Mouse (Mus musculus) right cerebral cortex, postnatal 14 days (tissue): ENCODE results near the gene Fam126a.

Source experiments
- DNase-seq: peaks from one replicate; pipeline ENCODE4 v3.0.0; 2022

Fam126a gene

DNA sequence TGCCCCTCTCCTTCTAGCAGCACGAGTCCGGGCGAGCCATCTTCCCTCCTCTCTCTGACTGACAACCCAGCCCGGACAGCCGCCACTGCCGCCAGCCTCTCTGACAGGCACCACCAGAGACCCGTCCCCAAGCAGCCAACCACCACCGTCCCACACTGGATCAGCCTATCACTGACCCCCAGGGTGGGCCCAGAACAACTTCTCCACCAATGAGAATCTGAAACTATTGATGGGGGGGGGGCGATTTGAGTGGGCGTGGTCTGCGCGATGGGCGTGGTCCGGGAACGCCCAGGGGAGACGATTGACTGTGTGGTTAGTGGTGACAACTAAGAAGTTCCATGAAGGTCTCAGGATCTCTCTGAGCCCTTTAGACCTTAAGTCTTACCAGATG lies at the start of gene Fam126a:
Gene Fam126a (minus strand): TSS at position 112 of the 391 bp plus-strand sequence.
- peak; percentile 90 for DNase-seq

DNA sequence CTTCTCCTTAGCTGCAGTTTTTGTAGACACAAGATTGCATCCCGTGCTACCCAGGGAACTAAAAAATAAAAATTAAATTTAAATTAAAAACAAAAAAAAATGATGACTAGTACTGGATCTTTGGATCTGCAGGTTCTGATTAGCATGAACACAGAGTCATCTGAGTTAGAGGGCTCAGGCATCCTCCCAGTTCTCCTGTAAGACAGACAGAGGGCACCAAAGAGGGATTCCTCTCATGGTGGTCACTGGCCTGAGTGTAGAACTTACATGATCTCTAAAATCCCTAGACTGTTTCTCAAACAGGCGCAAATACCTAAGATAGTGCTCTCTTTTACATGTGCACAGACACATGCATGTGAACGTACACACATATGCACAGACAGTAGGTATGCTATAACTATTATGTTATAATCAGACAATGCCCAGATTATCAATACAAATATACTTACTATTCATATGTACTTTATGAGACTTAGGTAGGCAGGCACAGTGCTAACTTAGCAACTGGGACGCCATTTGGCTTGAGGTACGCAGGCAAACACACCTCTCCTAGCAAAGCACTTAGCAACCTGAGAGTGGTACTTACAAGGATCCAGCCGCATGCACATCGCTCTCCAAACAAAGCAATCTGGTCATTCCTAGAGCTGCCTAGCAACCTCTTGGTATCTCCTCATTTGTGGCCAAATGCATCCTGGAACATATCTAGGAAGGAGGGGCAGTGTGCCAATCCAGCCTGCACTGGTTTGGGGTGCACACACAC lies 48.1 kb upstream of the Fam126a start:
- DNase-seq = no peak

DNA sequence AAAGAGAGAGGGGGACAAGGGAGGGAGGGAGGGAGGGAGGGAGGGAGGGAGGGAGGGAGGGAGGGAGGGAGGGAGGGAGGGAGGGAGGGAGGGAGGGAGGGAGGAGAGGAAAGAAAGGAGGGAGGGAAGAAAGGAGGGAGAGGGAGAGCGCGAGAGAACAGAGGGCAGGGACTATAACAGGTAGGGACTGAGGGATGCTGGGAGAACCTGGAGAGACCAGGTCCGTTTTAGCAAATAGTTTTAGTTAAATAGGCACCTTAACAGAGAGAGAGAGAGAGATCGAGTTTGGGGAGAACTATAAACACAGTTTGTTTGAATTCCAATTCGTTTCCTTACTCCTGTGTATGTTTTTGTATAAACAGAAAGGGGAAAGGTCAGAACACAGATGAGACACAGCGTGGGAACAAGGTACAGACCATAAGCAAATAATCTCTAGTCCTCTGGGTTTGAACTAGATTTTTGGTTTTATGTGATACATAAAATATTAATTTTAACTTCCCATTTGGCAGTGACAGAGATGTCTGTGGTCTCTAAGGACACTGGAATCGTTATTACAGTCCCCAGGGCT lies 47.3 kb upstream of the Fam126a start:
- no peak for DNase-seq

DNA sequence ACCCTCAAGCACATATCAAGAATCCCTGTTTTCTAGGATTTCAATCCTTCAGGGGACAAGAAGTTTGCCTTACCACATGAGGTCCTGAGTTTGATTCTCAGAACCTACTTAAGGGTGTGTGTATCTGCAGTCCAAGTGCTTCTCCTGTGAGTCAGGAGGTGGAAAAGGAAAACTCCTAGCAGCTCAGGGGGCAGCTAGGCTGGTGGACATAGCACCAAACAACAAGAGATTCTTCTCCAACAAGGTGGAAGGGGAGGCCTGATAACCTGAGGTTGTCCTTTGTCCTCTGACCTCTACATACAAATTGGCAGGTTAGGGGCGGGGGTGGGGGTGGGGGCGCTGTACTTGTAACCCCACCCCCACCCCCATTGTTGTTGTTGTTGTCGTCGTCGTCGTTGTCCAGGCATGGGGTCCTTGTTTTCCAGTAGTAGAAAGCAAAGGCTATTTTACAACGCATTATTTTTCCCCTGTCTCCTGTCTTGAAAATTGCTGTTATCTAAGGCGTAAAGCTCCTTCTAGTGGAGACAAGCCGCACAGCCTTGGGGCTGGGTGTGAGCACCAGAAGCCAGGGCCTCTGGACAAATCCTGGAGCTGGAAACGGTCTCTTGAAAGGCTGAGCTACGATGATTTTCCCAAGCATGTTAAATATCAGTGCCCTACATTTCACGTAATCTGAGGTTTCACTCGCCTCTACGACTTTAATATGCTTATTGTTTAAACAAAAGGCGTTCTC lies 46.7 kb upstream of the Fam126a start:
- peak; percentile 68 for DNase-seq

DNA sequence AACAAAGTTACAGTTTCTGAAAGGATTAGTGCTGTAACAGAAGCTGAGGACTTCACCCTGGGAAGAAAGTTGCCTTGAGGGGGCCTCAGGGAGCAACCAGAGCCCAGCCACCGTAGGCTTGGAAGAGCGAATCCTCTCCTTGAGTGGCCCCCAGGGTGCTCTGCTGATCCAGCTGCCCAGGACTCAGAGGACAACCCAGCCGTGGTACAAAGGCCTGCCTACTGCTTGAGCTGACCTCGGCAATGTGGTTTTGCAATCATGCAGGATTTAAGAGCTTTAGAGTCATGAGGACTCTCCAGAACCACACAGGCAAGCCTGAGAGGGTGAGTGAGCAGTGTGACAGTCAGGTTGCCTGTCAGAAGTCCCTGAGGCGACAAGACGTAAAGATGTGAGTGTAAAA lies 41.5 kb upstream of the Fam126a start:
- DNase-seq = no peak

DNA sequence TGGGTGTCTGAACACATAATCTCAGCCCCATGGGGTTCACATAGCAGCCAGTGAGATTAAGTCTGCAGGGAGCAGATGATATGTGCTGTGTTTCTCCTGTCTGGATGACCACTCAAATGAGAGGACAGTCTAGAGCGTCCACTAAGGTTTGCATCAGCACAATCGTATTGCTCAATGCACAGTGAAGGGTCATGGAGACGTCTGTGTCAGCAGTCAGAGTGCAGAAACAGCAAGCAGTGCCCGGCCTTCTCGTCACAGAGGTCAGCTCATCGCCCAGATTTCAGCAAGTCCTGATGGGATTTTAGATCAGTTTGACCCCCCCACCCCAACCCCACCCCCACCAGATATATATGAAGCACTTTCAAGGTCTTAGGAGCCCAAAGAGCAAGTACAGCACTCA lies 38.5 kb upstream of the Fam126a start:
- no peak for DNase-seq

DNA sequence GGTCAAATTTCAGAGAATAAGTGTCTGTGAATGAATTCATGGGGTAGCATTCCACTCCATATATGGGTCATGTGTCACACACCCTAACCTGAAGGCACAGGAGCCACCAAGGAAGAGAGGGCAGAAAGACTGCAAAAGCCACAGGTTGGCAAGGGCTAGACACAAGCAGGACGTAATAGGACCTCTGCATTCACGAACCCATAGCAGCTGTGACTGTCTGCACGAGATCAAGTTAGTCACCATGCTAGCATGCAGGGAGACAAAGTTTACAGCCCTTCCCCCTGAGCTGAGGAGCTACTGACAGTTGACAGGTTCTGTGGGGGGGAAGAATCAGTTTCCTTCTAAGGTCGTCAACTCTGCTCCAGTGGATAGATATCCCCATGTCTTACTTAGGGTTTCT lies 33.1 kb upstream of the Fam126a start:
- no peak for DNase-seq

DNA sequence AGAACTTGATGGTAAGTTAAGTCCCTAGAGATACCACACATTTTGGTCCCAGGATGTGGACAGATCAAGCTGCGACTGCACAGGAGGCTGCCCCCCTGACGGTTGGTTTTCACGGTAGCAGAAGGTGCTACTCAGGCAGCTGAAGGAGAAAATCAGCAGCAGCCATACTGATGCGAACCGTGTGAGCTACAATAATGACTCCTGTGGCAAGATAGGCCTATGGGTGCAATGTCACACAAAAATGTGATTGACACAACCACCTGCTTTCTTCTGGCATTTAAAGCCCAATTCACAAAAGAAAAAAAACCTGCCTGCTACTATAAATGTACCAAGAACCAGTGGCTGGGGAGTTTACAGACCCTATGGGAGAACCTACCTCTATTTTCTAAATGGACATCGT lies 32.5 kb upstream of the Fam126a start:
- DNase-seq = no peak

DNA sequence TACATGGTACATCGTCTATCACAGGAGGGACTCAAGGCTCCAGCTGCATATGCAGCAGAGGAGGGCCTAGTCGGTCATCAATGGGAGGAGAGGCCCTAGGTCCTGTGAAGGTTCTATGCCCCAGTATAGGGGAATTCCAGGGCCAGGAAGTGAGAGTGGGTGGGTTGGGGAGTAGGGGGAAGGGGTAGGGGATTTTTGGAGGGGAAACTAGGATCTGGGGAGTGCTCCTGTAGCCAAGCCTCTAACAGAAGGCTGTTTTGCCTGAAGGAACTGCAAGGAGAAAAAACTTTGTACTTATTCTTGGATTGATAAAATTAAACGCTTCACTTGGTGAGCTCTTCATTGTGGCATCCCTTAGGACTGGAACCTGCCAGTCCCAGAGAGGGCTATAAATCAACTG lies 30.5 kb upstream of the Fam126a start:
- no peak for DNase-seq

DNA sequence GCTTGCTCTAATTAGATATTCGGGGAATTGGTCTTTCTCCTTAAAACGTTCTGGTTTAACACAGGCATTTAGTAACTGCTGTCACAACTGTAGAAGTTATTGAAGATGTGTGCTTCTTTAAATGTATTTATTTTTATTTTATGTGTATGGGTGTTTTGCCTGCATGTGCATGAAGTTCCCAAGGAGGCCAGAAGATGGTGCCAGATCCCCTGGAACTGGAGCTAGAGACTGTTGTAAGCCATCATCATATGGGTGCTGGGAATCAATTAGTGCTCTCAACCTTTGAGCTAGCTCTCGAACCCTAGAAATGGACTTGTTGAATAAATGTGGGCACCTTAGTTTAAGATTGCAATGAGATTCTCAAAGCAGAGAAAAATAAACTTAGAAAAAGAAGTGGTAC lies 27.1 kb upstream of the Fam126a start:
- no peak for DNase-seq

DNA sequence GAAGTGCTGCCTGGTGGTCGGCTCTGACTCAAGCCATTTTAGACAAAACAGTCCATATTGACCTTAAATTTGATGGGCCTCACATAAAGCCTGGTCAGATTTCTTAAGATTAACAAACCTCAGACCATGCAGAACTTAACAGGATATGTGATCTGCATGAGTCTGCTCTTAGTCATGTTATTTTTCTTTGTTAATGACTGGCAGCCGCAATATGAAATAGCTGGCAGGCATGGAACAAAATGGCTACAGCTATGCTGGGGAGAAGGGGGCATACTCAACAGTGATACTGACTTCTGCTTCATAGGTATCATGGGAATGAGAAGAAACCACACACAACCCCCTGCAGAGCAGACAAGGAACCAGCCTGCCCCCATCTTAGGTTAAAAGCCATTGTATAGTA lies 26.4 kb upstream of the Fam126a start:
- no peak for DNase-seq

DNA sequence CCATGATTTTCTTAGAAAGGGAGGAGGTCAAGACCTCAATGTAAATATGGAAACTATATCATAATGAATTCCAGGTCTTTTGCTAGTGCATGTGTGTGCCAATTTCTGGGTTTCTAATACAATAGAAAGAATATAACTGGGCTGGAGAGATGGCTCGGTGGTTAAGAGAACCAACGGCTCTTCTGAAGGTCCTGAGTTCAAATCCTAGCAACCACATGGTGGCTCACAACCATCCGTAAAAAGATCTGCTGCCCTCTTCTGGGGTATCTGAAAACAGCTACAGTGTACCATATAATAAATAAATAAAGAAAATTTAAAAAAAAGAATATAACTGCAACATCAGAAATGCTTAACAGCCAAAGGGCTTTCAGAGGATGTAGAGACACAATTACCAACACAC lies 23.9 kb upstream of the Fam126a start:
- DNase-seq = no peak

DNA sequence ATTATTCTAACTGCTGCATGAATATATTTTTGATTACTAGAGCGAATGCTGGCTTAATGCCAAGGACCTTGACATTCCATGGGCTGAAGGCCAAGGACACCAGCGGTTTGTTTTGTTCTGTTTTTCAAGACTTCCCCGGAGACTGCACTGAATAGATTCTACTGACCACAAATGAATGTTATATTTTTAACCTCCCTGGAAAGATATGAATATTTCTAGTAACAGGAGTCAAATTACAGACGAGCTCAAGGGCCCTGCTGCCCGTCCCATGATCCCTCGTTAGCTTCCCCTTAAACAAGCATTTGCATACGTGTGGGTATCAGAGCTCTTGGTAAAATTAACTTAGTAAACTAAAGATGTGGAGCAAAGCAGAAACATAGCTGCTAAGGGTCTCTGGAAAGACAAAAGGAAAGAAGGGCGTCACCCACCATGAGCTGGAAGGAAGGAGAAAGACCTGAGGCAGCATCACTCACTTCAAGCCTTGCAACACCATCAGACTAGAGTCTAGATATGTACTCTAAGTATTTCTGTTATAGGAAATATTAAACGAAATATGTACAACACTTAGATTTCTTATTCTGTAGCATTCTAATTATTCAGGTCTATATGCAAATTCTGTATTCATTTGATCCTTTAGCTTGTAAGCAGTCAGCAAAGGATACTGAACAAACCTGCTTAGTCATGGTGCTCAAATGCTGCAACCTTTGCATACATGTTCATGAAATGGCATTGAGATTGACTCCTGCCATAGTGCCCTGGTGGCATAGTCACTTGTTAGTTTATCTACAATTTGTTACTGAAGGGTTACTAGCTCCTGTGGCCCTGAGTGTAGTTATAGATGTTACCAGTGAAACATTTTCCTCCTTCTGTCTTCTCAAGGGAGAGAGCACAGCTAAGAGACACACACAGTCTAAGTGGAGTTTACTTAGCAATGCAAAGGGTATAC lies 23.0 kb upstream of the Fam126a start:
- DNase-seq = no peak

DNA sequence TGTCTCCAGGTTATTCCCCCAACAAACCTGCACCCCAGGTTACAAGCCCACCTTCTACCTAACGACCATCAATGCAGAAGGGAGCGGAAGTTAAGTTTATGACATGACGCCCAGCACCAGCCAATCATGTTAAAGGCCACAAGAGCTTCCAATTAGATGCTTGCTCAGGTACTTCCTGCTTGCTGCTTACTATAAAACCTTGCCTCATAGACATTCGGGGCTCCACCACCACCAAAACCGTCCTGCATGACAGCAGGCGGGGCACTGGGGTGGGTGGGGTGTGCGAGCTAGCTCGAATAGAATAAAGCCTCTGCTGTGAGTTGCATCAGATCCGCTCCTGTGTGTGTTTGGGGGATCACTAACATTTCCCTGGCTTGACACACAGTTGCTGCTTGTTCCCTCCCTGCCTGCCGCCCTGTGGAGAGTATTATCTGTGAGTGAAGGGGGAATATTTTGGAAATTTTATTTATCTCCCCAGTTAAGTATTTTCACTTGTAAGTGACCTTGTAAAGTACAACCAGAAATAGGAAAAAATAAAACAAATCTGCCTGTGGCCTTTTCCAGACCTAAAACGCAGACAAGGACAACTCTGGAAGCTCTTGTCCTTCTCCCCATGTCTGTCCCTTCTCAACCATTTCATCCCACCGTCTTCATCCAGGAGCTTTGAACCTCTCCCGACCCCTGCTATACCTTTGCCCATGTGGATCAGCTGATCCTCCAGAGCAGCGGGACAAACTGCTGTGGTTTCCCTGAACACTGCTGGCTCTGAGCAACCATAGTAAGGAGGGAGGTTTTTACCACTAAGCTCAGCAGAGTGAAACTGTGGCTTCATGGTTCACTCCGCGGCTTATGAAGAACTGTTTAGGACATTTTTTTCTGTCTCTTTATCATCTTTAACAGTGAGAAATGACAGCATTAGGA lies 21.5 kb upstream of the Fam126a start:
- DNase-seq = no peak

DNA sequence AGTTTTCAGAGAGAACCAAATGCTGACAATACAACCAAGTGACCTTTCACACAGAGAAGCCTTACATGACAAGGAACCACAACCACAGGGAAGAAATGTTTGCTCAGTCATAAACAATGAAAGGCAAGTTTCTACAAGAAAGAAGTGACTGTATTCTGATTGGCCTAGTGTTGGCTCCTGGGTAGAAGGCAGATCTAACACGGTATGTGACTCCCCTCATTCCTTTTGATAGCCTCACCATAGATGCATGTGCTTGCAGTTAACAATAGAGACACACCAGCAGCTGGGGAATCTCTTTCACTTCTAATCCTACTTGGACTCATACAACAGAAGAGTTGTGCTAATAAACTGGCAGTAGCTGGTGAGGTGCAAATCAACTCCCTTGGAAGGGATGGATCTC lies 17.3 kb upstream of the Fam126a start:
- no peak for DNase-seq

DNA sequence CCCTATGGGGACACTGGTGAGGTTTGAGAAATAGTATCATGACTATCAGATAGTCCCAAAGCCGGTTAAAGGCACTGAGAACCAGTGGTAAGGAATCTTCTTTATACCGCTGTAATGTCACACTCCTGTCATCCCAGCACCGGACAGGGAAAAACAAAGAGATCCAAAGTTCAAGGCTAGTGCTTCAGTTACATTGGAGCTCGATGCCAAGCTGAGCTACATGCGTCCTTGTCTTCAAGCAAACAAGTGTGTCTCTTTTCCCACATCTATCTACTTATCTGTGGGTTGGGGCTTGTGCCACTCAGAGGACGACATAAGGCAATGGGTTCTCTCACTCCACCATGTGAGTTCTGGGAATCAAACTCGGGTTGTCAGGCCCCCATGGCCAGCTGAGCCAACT lies 16.5 kb upstream of the Fam126a start:
- DNase-seq = no peak

DNA sequence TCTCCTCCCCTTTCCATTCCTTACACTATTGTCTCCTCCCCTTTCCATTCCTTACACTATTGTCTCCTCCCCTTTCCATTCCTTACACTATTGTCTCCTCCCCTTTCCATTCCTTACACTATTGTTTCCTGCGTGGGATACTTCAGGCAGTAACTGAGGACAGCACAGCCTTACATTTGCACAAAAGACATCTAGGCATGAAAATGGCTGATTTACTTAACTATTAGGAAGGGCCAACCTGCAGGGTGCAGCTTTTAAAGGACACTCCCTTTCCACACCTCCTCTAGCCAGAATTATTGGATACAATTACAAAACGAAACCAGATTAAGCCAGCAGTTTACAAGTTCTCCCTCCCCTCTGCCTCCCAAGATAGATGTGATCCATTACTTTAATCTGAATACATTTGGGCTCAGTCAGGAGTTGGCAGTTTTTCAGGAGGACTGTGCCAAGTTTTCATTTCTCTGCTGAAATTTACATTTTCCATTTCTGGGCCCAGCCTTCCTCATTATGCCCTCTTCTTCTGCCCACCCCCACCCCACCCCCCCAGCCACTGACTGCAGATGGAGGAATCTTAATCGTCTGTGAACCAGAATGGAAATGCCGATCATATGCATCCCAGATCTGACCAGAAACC lies 15.6 kb upstream of the Fam126a start:
- peak; percentile 40 for DNase-seq

DNA sequence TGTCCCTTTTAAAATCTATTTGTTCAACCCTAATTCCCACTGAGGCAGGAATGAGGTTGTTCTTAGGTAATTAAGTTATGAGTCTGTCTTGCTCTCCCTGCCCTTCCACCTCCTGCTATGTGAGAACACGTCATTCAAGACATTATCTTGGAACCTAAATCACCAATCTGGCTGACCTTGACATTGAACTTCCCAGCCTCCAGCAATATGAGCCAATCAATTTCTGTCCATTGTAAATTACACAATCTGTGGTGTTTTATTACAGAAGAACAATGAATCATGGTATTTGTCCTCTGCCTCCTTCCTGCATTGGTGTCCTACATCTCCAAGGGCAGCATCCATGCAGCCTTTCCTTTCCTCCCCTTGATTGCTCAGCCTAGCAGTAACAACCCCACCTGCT lies 13.9 kb upstream of the Fam126a start:
- DNase-seq = no peak

DNA sequence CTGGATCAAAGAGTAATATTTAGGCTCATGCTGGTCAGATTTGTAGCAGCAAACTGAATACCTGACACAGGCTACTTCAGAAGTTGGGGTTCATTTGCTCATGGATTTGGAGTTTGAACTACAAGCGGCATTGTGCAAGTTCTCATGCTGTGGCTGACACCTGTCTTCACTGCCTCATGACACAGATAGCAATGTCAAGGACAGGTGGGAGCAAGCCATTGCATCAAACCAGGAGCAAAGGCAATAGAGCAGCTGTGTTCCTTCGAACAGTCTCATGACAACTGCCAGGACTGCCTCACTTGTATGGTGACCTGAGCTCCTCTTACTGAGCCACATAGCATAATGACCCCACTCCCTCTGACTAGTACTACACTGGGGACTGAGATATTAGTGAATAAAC lies 12.9 kb upstream of the Fam126a start:
- DNase-seq = no peak

DNA sequence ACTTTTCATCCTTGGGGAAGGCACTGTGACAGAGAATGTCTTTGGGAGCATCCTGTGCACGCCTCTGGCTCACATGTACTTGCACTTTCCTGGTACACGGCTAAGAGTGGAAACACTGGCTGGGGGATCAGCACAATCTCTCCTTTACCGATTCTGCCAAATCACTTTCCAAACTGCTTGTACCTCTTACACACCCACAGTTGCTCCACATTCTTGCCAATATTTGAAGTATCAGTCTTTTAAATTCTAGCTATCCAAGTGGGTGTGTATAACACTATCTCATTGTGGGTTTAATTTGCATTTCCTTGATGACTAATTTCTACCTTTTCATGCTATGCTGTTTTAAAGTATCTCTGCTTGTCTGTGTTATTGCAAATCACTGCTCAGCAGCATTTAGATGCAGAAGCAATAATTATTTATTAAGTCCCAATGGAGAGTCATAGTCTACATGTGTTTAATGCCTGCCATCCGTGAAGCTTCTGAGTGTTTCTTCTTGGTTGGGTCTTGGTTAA lies 10.9 kb upstream of the Fam126a start:
- DNase-seq = no peak

DNA sequence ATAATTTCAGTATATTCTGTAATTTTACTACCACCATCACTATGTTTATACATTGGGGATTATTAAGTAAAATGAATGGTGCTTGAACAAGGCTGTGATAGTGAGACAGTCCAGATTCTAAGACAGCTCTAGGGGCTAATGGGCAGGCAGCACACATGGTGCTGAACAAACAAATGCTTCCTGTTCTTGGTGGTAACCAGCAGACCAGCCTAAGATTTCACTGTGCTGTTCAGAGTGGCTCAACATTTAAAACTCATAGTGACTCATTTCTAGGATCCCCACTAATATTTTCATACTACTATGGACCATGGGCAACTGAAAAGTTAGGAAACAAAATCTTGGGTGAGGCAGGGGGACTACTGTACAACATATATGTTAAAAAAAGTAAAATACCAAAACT lies 10.1 kb upstream of the Fam126a start:
- no peak for DNase-seq
